Mouse (Mus musculus) bone marrow macrophage, adult 2 months (primary cell): Measurements from ENCODE around the gene Fcgr2b.

Experiments
- CTCF ChIP-seq: IDR thresholded peaks from 2 replicates; pipeline ENCODE4 v1.5.1; 2012; ENCODE audit warnings: low read depth, mild to moderate bottlenecking, low read length, moderate library complexity
- POLR2A ChIP-seq: IDR thresholded peaks from 2 replicates; pipeline ENCODE4 v1.6.1; 2012; ENCODE audit warnings: mild to moderate bottlenecking, low read depth, low read length, borderline replicate concordance

DNA sequence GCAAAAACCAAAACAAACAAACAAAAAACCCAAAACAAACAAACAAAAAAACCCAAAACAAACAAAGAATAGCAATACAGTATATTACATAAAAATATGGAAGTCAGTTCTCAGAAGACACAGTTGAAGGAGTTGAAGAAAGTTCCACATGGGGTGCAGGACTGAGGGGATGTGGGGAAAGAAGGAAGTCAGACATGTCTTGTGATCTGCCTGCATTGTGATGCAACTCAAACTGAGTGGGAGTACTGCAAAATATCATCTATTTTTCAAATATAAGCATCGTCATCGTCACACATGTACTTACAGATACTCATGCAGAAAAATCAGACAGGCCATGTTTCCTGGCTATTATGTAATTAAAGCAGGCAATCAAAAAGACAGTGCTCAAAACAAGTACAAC, 23.2 kb downstream of the Fcgr2b start:
- TF ChIP-seq CTCF (no peak), POLR2A (no peak)
